Mouse (Mus musculus) embryonic facial prominence, embryonic 10.5 days (tissue): ENCODE data around the gene Ppp3ca. TPM values are rescaled to one million over a fixed set of nuclear protein-coding genes. Genes with fewer than 3 reads are reported as not detected.

Experiments
- DNase-seq: peaks from one replicate; pipeline ENCODE4 v3.0.0-alpha.2; 2017; ENCODE audit warnings: low spot score
- H3K27ac ChIP-seq: fragments of 300-500 bp; sonication (generic); replicated peaks from 2 replicates; pipeline ENCODE4 v1.5.1; 2016; ENCODE audit warnings: mild to moderate bottlenecking
- H3K27me3 ChIP-seq: fragments of 300-500 bp; sonication (generic); replicated peaks from 2 replicates; pipeline ENCODE4 v1.6.1; 2016; ENCODE audit warnings: low read depth, mild to moderate bottlenecking; ENCODE audit not compliant: poor library complexity, severe bottlenecking
- H3K36me3 ChIP-seq: fragments of 300-500 bp; sonication (generic); replicated peaks from 2 replicates; pipeline ENCODE4 v1.6.1; 2016; ENCODE audit warnings: mild to moderate bottlenecking, moderate library complexity
- H3K4me1 ChIP-seq: fragments of 300-500 bp; sonication (generic); 2 replicates; pipeline ENCODE4 v1.6.1; 2016
- H3K4me3 ChIP-seq: fragments of 300-500 bp; sonication (generic); 2 replicates; pipeline ENCODE4 v1.5.1; 2016; ENCODE audit warnings: mild to moderate bottlenecking, moderate library complexity
- H3K9me3 ChIP-seq: fragments of 300-500 bp; sonication (generic); 2 replicates; pipeline ENCODE4 v1.6.1; 2016; ENCODE audit warnings: mild to moderate bottlenecking
- WGBS: fragments of 180-500 bp; shearing (Covaris S2); methylation state at CpG from one replicate; pipeline ENCODE4 v1.1.7; 2016; 5-methylcytosine and 5-hydroxymethylcytosine counted together
- polyA plus RNA-seq: library from polyadenylated mRNA; unstranded; fragments of >200 nt; fragmentation: Nextera tagmentation; extraction: Ambion mirVana; gene quantifications from 2 replicates; pipeline ENCODE4 v1.2.1, GENCODE M21; 2016

The Ppp3ca gene
- polyA plus RNA-seq, 1 experiment from 2014 or later = 32.2 TPM

DNA sequence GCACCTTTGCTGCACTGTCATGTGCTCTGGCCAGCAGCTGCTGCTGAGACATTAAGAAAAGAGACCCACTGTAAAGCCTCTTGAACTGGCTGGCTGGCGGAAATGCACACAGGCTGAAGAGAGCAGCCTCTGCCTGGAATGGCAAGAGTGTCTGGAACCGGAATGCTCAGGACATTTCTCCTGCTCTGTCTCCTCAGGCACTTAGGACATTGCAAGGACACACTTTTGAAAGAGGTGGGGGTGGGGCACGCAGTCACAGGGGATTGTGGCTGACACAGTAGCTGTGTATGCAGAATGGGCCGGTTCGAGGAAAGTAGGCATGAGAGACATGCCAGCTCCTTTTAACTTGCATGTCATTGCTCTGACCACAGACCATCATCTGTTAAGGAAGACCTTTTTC, 71.7 kb downstream of the Ppp3ca start:
- H3K27ac ChIP-seq = no peak overlapping the region
- H3K4me3 ChIP-seq = no peak overlapping the region
- WGBS = 67% methylated on average over 5 of the region's 5 CpGs
- no peaks in the 10 kb centered on the region for H3K36me3 ChIP-seq
- no peak for DNase-seq
- peaks cover 12% of the 10 kb centered on the region for H3K4me1 ChIP-seq
- no peaks in the 10 kb centered on the region for H3K9me3 ChIP-seq
- no peaks in the 10 kb centered on the region for H3K27me3 ChIP-seq

DNA sequence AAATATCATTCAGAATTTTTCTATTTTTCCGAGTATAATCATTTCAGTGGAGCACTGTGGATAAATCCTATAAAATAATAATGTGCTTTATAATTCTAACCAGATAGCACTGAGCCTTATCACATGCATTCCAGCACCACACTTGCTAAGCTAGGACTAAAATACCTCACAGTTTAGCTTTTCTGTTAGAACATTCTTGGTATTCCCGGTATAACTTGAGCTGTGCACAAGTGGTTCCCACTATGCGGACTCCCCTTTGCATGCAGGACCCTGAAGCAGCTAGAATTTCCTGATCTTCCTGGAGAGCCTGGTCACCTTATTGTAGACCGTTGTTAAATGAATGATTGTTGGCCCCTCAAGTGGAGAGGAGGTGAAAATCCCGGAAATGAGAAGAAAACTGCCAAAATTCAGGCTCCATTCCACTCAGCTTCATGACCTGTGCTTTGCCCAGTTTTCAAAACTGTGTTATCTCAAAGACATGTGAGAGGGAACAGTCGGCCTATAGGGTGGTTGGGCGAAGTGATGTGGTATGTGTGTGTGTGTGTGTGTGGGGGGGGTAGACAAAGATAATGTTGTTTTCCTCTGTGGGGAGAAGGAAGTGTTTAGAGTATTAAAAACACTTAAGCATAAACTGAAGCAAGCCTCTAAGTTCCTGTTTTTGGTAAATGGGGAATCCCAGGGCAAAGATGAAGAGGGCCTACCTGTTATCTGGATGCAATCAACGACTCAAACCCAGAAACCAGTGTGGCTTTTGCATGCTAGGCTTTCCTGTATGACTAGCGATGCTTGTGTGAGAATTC, 72.5 kb downstream of the Ppp3ca start:
- DNase-seq = no peak
- Histone ChIP-seq H3K27ac (no peak overlapping the region), H3K4me3 (no peak overlapping the region), H3K4me1 (peaks cover 12% of the 10 kb centered on the region), H3K27me3 (no peaks in the 10 kb centered on the region), H3K9me3 (no peaks in the 10 kb centered on the region), H3K36me3 (no peaks in the 10 kb centered on the region)
- 86% methylated on average over 9 of the region's 9 CpGs for WGBS

DNA sequence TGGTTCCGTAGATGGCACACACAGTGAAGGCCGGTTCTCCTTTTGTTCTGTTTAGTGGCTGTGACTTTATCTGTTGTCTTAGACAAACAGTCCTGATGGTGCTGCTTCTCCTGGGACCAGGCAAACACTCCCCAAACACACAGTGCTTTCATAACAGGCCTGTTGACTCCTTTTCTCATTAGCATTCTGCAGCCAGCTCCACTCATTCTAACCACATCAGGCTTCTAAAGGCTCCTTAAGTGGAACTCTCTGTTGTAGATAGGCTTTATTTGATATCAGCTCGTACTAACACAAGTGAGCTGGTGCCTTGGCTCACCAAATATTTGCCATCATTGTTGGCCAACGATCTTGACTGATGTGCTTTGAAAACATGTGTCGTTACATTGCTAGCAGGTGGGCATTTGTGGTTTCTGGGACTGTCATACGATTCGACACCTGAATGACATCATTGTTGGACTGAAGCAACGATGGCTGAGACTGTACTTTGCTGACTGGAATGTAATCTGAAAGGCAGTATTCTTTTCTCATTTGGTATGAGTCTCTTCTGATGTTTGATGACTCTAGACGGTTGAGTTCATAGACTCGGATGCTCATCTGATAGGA, 74.5 kb downstream of the Ppp3ca start:
- peaks cover 16% of the 10 kb centered on the region for H3K4me1 ChIP-seq
- no peaks in the 10 kb centered on the region for H3K36me3 ChIP-seq
- H3K4me3 ChIP-seq = no peak overlapping the region
- no peaks in the 10 kb centered on the region for H3K9me3 ChIP-seq
- H3K27me3 ChIP-seq = no peaks in the 10 kb centered on the region
- WGBS = 89% methylated on average over 10 of the region's 10 CpGs
- DNase-seq = no peak
- no peak overlapping the region for H3K27ac ChIP-seq

DNA sequence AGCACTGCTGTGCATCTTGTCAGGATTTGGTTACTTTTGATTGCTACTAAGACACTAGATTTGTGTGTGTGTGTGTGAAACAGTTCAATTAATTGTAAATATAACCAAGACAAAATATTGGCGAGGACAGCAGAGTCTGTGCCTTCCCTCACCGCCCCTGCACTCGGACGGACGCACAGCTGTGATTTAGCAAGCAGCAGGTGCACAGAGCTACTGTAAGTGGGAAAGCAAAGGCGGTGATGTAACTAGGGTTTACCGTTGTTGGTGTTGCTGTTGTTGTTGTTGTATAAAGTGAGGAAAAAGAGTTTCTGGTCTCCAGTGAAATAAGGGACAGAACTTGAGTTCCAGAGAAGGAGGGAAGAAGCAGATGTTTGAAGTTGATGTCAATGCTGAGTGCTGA, 75.5 kb downstream of the Ppp3ca start:
- Histone ChIP-seq H3K9me3 (no peaks in the 10 kb centered on the region), H3K27me3 (no peaks in the 10 kb centered on the region), H3K27ac (no peak overlapping the region), H3K4me1 (peaks cover 21% of the 10 kb centered on the region), H3K4me3 (no peak overlapping the region), H3K36me3 (no peaks in the 10 kb centered on the region)
- WGBS = 86% methylated on average over 7 of the region's 7 CpGs
- no peak for DNase-seq

DNA sequence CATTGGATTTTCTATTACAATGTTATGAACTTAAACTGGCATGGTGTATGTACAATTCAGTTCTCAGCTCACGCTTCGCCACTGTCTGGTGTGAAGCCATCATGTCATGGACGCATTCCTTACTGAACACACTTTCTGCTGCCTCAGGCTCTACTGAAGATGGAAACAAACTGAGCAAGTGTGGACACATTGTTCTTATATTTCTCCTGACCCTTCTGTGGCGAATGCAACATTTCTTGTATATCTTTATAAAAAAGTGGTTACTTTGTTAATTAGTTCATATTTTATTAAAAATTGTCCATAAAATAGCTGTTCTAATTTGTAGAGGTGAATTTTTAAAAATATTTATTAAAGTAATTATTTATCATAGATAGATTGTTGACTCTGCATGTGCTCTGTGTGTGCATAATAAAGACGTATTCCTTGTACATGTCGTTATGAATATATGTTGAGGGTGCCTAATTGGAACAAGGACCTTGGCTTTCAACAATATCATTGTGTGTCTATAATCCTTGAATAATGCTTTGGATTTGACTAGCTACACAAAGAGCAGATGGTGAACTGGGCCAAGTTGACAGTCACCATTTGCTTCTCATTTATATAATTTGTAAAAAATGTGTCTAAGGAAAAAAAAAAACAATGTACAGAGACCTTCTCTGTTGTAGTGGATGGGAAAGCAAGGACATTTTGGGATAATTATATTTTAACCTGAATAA, 79.0 kb downstream of the Ppp3ca start:
- 77% methylated on average over 6 of the region's 6 CpGs for WGBS
- no peaks in the 10 kb centered on the region for H3K9me3 ChIP-seq
- no peak for DNase-seq
- peaks cover 24% of the 10 kb centered on the region for H3K4me1 ChIP-seq
- H3K27me3 ChIP-seq = no peaks in the 10 kb centered on the region
- H3K4me3 ChIP-seq = no peak overlapping the region
- H3K36me3 ChIP-seq = no peaks in the 10 kb centered on the region
- H3K27ac ChIP-seq = no peak overlapping the region

DNA sequence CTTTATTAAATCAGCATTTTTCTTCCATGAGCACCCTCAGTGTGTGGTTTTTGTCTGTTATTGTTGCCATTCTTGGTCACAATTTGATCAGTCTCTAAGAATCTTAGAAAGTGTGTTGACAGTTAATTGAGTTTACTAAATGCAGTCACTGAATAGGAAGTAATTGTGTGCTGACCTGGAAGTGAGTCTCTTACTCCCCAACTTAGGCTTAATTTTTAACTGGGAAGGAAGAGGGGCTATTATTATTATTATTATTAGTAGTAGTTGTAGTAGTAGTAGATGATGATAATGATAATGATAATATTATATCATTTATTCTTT, 79.5 kb downstream of the Ppp3ca start:
- Histone ChIP-seq H3K4me3 (no peak overlapping the region), H3K9me3 (no peaks in the 10 kb centered on the region), H3K27me3 (no peaks in the 10 kb centered on the region), H3K4me1 (peaks cover 24% of the 10 kb centered on the region), H3K27ac (no peak overlapping the region), H3K36me3 (no peaks in the 10 kb centered on the region)
- no peak for DNase-seq

DNA sequence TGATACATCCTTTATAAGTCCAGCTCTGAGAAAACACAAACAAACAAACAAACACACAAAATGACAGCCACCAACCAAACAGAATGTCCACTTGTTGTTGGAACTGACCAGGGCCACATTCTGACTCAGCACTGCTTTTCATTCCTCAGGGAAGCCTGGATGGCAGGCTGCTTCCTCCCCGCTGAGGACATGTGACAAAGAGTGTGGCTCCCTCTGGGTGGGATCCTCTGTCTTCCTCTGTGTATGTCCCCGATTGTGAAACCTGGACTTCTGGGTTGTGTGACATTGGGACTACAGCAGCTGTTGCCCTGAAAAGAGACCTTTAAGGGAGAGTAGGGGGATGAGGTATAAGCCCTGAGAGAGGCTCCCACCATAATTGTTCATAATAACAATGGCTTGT, 80.0 kb downstream of the Ppp3ca start:
- Histone ChIP-seq H3K27ac (no peak overlapping the region), H3K4me3 (no peak overlapping the region), H3K36me3 (no peaks in the 10 kb centered on the region), H3K27me3 (no peaks in the 10 kb centered on the region), H3K9me3 (no peaks in the 10 kb centered on the region), H3K4me1 (peaks cover 24% of the 10 kb centered on the region)
- DNase-seq = no peak
- 38% methylated on average over 2 of the region's 2 CpGs for WGBS

DNA sequence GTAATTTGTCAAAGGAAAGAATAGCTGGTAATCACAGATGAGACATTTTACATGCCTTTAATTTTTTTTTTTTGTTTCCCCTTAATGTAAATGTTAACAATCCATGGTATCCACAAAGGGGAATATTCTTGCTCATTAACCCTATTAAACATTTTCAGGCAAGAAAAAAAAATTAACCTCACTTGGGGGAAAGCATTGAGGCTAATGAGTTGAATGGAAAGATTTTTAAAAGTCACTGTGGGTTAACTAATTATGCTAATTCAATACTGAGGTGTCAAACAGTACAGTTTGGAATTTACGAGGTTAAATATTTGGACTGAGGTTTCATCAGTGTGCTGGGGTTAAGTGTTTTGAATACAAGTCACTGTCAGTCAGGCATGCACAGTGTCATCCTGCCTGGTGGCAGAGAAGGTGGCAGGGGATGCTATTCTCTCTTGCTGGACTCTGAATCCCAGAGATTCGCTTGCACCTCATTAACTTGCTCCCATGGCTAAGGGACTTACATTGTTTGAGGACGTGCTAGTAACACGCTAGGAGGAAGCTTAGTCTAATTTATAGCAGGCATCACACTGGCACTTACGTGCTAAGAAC, 82.3 kb downstream of the Ppp3ca start:
- peaks cover 24% of the 10 kb centered on the region for H3K4me1 ChIP-seq
- no peak for DNase-seq
- H3K9me3 ChIP-seq = no peaks in the 10 kb centered on the region
- H3K27me3 ChIP-seq = no peaks in the 10 kb centered on the region
- no peak overlapping the region for H3K4me3 ChIP-seq
- H3K36me3 ChIP-seq = no peaks in the 10 kb centered on the region
- 59% methylated on average over 5 of the region's 5 CpGs for WGBS
- H3K27ac ChIP-seq = no peak overlapping the region; the same call in 1 of the 2 replicates

DNA sequence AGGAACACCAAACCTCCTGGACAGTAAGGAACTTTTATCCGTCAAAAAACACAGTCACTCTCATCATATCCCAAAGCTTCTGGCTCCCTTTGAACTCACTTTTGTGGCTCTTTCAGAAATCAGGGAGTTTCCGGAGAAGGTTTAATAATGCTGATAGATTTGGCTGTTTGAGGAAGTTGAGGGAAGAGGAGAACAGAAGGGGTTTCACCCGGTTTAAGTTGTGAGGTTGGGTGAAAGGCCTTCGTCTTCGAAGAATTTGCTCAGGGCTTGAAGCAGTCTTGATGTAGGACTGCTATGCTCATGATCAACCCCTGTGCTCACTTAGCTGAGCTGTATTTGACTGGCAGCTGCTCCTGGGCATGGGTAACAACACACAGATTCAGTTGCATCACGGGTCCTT, 86.2 kb downstream of the Ppp3ca start:
- WGBS = 86% methylated on average over 6 of the region's 6 CpGs
- DNase-seq = no peak

DNA sequence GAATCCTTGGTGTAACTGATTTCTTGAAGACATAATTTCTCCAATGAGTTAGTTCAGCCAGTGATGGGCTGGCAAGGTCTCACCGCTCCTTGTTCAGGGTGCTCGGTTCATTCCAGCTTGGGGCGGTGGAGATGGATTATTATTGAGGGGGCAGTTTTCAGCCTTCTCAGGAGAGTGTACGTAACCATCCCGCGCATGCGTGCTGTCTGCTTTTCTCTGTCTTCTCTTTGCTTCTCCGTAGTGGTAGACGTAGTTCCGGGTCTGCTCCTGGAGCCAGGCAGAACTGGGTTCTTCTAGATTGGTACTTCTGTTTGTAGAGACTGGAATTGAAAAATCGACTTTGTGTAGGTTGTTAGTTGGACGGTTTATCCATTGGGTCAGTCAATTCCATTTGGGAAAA, 89.5 kb downstream of the Ppp3ca start:
- no peak overlapping the region for H3K4me3 ChIP-seq
- H3K4me1 ChIP-seq = peaks cover 22% of the 10 kb centered on the region
- H3K36me3 ChIP-seq = no peaks in the 10 kb centered on the region
- no peaks in the 10 kb centered on the region for H3K27me3 ChIP-seq
- DNase-seq = no peak
- no peaks in the 10 kb centered on the region for H3K9me3 ChIP-seq
- 96% methylated on average over 12 of the region's 12 CpGs for WGBS
- no peak overlapping the region for H3K27ac ChIP-seq

More for the DNA sequence above, 86.2 kb downstream of the Ppp3ca start:
- Histone ChIP-seq H3K27ac (no peak overlapping the region), H3K4me3 (no peak overlapping the region), H3K4me1 (peaks cover 12% of the 10 kb centered on the region), H3K9me3 (no peaks in the 10 kb centered on the region), H3K27me3 (no peaks in the 10 kb centered on the region), H3K36me3 (no peaks in the 10 kb centered on the region)

DNA sequence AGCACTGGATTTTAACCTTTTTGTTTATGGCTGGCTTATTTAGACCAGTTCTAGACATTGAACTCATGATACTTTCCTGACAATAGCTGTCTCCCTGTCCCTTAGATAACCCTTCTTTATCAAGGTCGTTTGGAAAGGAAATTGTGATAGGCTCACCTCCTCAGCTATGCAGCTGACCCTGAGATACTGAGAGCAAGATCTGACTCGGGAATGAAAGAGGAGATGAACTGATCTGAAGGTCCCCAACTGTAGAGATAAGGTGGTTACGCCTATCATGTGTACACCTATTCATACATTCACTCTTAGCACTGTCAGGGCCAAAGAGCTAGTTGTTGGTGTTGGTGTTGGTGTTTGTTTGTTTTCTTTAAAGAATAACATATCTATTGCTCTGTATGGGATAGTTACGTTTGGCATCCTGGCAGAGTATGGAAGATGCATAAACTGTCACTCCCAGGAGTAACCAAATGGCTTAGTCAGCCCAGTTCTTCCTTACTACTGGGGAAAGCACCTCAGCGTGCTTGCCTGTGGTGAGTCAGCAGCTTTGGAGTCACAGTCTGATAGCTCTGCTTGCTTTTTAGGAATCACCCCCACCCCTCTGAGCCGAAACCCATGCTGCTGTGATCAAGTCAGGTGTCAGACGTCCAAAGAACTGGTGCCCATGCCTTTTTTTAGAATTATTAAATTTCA, 91.5 kb downstream of the Ppp3ca start:
- DNase-seq = no peak
- WGBS = 78% methylated on average over 7 of the region's 7 CpGs

DNA sequence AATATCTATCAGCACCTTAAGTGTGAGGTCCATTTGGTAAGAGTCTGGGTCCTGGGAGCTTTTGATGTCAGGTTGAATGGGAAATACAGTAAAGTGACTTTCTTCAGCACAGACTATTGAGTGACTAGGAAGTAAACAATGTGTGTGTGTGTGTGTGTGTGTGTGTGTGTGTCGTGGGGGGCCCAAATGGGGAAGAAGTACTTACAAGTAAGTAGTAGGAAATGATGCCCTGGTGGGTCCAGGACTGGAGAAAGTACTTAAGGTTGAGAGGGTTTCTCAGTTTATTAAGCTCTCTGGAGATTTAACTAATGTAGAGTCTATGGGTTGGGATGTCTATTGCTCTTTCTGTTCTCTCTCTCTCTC, 92.0 kb downstream of the Ppp3ca start:
- no peak overlapping the region for H3K27ac ChIP-seq
- DNase-seq = no peak
- WGBS = 85% methylated on average over 1 of the region's 1 CpGs
- H3K4me1 ChIP-seq = peaks cover 35% of the 10 kb centered on the region
- H3K4me3 ChIP-seq = no peak overlapping the region
- H3K36me3 ChIP-seq = no peaks in the 10 kb centered on the region
- no peaks in the 10 kb centered on the region for H3K27me3 ChIP-seq
- H3K9me3 ChIP-seq = no peaks in the 10 kb centered on the region

More for the DNA sequence above, 91.5 kb downstream of the Ppp3ca start:
- H3K27ac ChIP-seq = no peak overlapping the region
- no peak overlapping the region for H3K4me3 ChIP-seq
- H3K27me3 ChIP-seq = no peaks in the 10 kb centered on the region
- H3K9me3 ChIP-seq = no peaks in the 10 kb centered on the region
- no peaks in the 10 kb centered on the region for H3K36me3 ChIP-seq
- H3K4me1 ChIP-seq = peaks cover 35% of the 10 kb centered on the region
